Mouse (Mus musculus) R1 (cell line): ENCODE results near the gene Micall2.
"Not testable (repeated sequence)": the region's sequence is repeated elsewhere in the genome, so short reads cannot be mapped to it uniquely, and the experiment has no call there.

Experiments used
- DNase-seq: peaks from one replicate; pipeline ENCODE4 v3.0.0-alpha.2; 2018; ENCODE audit warnings: low read depth, low spot score

Gene Micall2

GRCm38 (mm10) chr5:139735677-139736503 is at the start of gene Micall2:
TSS of gene Micall2 (minus strand) at chr5:139736336.
- peak; percentile 98 for DNase-seq

GRCm38 (mm10) chr5:139781406-139781805 is 45.3 kb upstream of the Micall2 start:
- no peak for DNase-seq

- DNase-seq, result no peak
These were observed 40.8 kb upstream of the Micall2 start for GRCm38 (mm10) chr5:139776966-139777365.

GRCm38 (mm10) chr5:139775216-139775926 is 39.2 kb upstream of the Micall2 start, which contains the start of gene Ints1:
TSS of gene Ints1 (minus strand) at chr5:139775674.
- DNase-seq, result peak; percentile 97

GRCm38 (mm10) chr5:139768216-139768615 is 32.1 kb upstream of the Micall2 start:
- no peak for DNase-seq

- DNase-seq, result peak; percentile 69
These were observed 28.2 kb upstream of the Micall2 start for GRCm38 (mm10) chr5:139764296-139764695.

- no peak for DNase-seq
These were observed 22.0 kb upstream of the Micall2 start for GRCm38 (mm10) chr5:139758096-139758495.

GRCm38 (mm10) chr5:139756586-139756985 is 20.4 kb upstream of the Micall2 start:
- DNase-seq, result no peak

- no peak for DNase-seq
These were observed 20.0 kb upstream of the Micall2 start for GRCm38 (mm10) chr5:139756135-139756534.

- DNase-seq, result peak; percentile 76
These were observed 18.6 kb upstream of the Micall2 start for GRCm38 (mm10) chr5:139754753-139755152.

GRCm38 (mm10) chr5:139750535-139750934 is 14.4 kb upstream of the Micall2 start:
- peak; percentile 51 for DNase-seq

GRCm38 (mm10) chr5:139749413-139750125 is 13.4 kb upstream of the Micall2 start:
- no peak for DNase-seq

GRCm38 (mm10) chr5:139745771-139746170 is 9.6 kb upstream of the Micall2 start:
- DNase-seq, result peak; percentile 76

GRCm38 (mm10) chr5:139742640-139743039 is 6.5 kb upstream of the Micall2 start:
- DNase-seq, result not testable (repeated sequence)

- DNase-seq, result no peak
These were observed 2.6 kb upstream of the Micall2 start for GRCm38 (mm10) chr5:139738592-139739315.

- no peak for DNase-seq
These were observed 1.9 kb upstream of the Micall2 start for GRCm38 (mm10) chr5:139737841-139738591.

- DNase-seq, result no peak
These were observed 386 bp upstream of the Micall2 start for GRCm38 (mm10) chr5:139736504-139736940.

- no peak for DNase-seq
These were observed 1.4 kb downstream of the Micall2 start for GRCm38 (mm10) chr5:139734746-139735145.

- DNase-seq, result no peak
These were observed 2.1 kb downstream of the Micall2 start for GRCm38 (mm10) chr5:139734016-139734415.

GRCm38 (mm10) chr5:139732634-139733107 is 3.5 kb downstream of the Micall2 start:
- DNase-seq, result no peak
